Mouse (Mus musculus): Measurements from ENCODE around the gene Trak2.

- TF ChIP-seq MAX (IDR thresholded peaks at IDR 0.05; ENCODE audit: low read depth) (no peak), TCF12 (IDR thresholded peaks at IDR 0.05; ENCODE audit: insufficient read depth, poor library complexity, severe bottlenecking) (no peak), POLR2A (IDR thresholded peaks at IDR 0.05; ENCODE audit: insufficient read length, low read depth) (no peak), REST (IDR thresholded peaks at IDR 0.05; ENCODE audit: insufficient read depth, insufficient read length) (no peak), E2F4 (IDR thresholded peaks at IDR 0.05; ENCODE audit: insufficient read depth) (no peak)
These were observed 15.3 kb downstream of the Trak2 start for GRCm38 (mm10) chr1:58957931-58958330.

Data from myocyte (in vitro differentiated cells).